Mouse (Mus musculus) T-helper 17 cell (primary cell): Measurements from ENCODE around the gene Plin5.
"Not testable (repeated sequence)": the region's sequence is repeated elsewhere in the genome, so short reads cannot be mapped to it uniquely, and the experiment has no call there.

Experiments
- in situ Hi-C, 2 experiments: fragments of 300-600 bp; cut with MboI, MseI; formaldehyde crosslinking; loops; 1 replicate in 1 of 2; 2 replicates in 1 of 2; pipeline ENCODE4 v1.15.1; 2025; ENCODE audit warnings: high pct_unique_total_duplicates in 2 of 2

Gene Plin5

GRCm38 (mm10) chr17:56074097-56074826 lies 43.1 kb downstream of the Plin5 start:
- in situ Hi-C loops: no loop called here

DNA sequence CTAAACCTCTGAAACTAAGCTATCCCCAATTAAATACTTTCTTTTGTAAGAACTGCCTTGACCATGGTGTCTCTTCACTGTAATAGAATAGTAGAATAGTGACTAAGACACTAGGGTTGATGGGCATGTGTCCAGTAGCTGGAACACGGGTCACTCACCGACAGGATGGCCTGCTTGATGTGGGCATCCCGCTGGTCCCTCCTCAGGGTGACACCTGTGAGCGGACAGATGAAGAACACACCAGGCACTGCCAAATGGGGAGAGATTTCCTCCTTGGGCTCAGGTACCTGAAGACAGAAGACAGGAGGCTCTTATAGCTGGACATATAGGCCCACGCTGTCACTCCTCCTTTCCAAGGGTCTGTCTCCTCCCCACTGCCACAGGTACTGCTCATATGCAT lies 45.2 kb downstream of the Plin5 start:
- in situ Hi-C loops: no loop called here

DNA sequence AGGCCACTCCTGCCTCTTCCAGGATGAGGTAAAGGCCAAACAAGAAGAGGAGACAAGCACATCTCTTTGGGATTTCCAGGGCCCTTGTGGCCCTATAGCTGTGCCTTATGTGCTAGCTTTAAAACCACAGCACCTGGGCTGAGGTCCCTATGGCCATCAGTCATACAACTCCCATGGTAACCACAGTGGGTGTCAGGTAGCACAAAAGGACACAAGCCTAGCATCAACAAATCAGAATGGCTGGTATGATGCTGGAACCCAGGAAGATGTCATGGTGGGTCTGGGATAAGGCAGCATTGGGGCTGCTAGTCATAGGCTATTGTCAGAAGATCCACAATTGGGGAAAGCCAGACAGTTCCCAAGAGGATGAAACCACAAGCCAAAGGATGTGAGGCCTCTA lies 46.3 kb downstream of the Plin5 start:
- in situ Hi-C loops: no loop called here

DNA sequence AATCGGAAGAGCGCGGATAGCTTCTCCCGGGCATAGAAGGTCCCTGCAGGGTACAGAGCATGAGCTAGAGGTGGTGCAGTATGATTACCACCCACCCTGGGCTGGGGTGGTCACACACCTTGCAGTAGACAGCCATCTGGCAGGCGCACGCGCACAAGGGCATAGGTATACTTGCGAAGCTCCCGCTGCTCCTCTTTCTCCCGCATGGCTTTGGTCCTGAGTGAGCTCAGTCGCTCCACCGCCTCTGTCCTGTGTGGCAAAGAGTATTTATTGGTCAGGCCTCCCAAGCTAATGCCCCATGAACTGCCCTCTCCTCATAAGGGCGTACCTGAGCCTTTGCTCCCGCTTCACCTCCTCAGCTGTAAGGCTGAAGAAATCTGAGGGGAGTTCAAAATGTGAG lies 48.3 kb downstream of the Plin5 start:
- in situ Hi-C loops: no loop called here

GRCm38 (mm10) chr17:56066451-56066850 lies 50.9 kb downstream of the Plin5 start:
- in situ Hi-C loops: no loop called here

- in situ Hi-C loops: not testable (repeated sequence)
Measured at GRCm38 (mm10) chr17:56065715-56066114, 51.7 kb downstream of the Plin5 start.

- in situ Hi-C loops: no loop called here
Measured at GRCm38 (mm10) chr17:56062081-56062480, 55.3 kb downstream of the Plin5 start.
